Mouse (Mus musculus) spleen, adult 2 months (tissue): ENCODE measurements around the gene Aebp1.

Experiments used
- CTCF ChIP-seq: fragments of 200-500 bp; IDR thresholded peaks from 2 replicates; pipeline ENCODE4 v1.5.1; 2011; ENCODE audit warnings: mild to moderate bottlenecking, inconsistent platforms; ENCODE audit not compliant: insufficient read depth, insufficient read length, insufficient replicate concordance; ENCODE audit errors: extremely low read depth
- POLR2A ChIP-seq: fragments of 200-500 bp; IDR thresholded peaks from 2 replicates; pipeline ENCODE4 v1.6.1; 2011; ENCODE audit warnings: low read depth, low read length, inconsistent platforms

DNA sequence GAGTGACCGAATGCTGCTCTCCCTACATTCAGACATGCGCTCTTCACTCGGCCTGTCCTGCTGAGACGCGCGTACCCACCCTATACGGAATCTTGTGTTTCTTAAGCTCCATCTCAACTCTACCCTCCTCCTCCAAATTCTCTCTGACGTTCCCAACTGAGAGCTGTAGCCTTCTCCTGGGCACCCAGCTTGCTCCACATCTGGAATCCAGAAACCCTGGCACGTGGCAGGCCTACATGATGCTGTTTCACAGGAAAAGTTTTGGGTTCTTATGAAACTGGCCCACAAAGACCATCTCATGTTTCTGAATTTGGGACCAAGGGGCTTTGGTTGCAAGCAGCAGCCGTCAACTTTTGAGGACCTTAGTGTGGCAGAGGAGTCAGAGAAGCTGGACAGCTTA is 37.5 kb downstream of the Aebp1 start:
- TF ChIP-seq POLR2A (no peak), CTCF (no peak)
